Mouse (Mus musculus) heart, embryonic 16.5 days (tissue): ENCODE measurements at regions not wholly inside any gene's neighbourhood (a gene's known extent, or its start where the extent isn't known, plus 50 kb on each side); places are given as distances from the start of the nearest gene placed in this dataset.

Experiments
- ATAC-seq: fragments of 200-750 bp; cut with Nextera tagmentation; replicated peaks from 2 replicates; pipeline ENCODE4 v1.8.0; 2017; ENCODE audit warnings: moderate number of reproducible peaks; ENCODE audit not compliant: insufficient read depth, low FRiP score; ENCODE audit errors: extremely low read depth
- H3K27ac ChIP-seq: fragments of 300-500 bp; sonication (generic); 2 replicates; pipeline ENCODE4 v1.5.1; 2014; ENCODE audit warnings: mild to moderate bottlenecking, low read length, control low read depth, moderate library complexity
- H3K27me3 ChIP-seq: fragments of 300-500 bp; sonication (generic); 2 replicates; pipeline ENCODE4 v1.6.1; 2014; ENCODE audit warnings: low read length, mixed read lengths; ENCODE audit not compliant: control insufficient read depth, insufficient read depth
- H3K36me3 ChIP-seq: fragments of 300-500 bp; sonication (generic); 2 replicates; pipeline ENCODE4 v1.6.1; 2014; ENCODE audit not compliant: control insufficient read depth, insufficient read depth
- H3K4me1 ChIP-seq: fragments of 300-500 bp; sonication (generic); 2 replicates; pipeline ENCODE4 v1.6.1; 2014; ENCODE audit warnings: low read length, mixed read lengths; ENCODE audit not compliant: control insufficient read depth, insufficient read depth
- H3K4me2 ChIP-seq: fragments of 300-500 bp; sonication (generic); 2 replicates; pipeline ENCODE4 v1.6.1; 2014; ENCODE audit warnings: low read depth, mild to moderate bottlenecking, control low read depth, low read length
- H3K4me3 ChIP-seq: fragments of 300-500 bp; sonication (generic); 2 replicates; pipeline ENCODE4 v1.5.1; 2014; ENCODE audit warnings: mild to moderate bottlenecking, control low read depth, low read length
- H3K9ac ChIP-seq: fragments of 300-500 bp; sonication (generic); 2 replicates; pipeline ENCODE4 v1.6.1; 2014; ENCODE audit warnings: low read length, control low read depth
- H3K9me3 ChIP-seq: fragments of 300-500 bp; sonication (generic); replicated peaks from 2 replicates; pipeline ENCODE4 v1.6.1; 2016; ENCODE audit warnings: low read length; ENCODE audit not compliant: control insufficient read depth
- WGBS: fragments of 180-500 bp; shearing (Covaris S2); extraction: QIAGEN DNeasy Blood & Tissue Kit; methylation state at CpG from one replicate; pipeline ENCODE4 v1.1.7; 2014; 5-methylcytosine and 5-hydroxymethylcytosine counted together

GRCm38 (mm10) chr3:121025546-121026157 lies 145.8 kb downstream of the Rwdd3 start:
- H3K27me3 ChIP-seq: no peaks in the 10 kb centered on the region
- H3K4me2 ChIP-seq: no peak overlapping the region
- ATAC-seq: no peak
- 57% methylated on average over 9 of the region's 9 CpGs for WGBS
- no peak overlapping the region for H3K9ac ChIP-seq
- H3K4me3 ChIP-seq: no peak overlapping the region
- H3K27ac ChIP-seq: no peak overlapping the region
- no peaks in the 10 kb centered on the region for H3K9me3 ChIP-seq
- no peaks in the 10 kb centered on the region for H3K4me1 ChIP-seq
- no peaks in the 10 kb centered on the region for H3K36me3 ChIP-seq

DNA sequence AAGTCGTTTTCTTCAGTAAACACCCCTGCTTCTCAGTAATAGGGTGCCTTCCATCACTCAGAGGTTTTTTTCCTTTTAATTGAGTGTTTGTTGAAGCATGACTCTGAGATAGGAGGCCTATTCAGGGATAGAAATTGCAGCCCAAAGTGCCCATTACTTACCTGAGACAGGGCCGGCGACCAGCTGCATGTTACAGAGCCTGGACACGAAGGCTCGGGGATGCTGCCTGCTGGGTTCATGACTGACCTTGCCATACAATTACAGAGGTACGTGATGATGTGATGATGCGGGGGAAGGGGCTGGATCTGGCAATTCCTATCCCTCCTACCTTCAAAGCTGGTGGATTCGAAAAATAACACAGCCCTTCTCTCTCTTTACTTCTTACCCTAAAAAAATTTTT lies 146.7 kb downstream of the Rwdd3 start:
- Histone ChIP-seq H3K9ac (no peak overlapping the region), H3K4me1 (no peaks in the 10 kb centered on the region), H3K9me3 (no peaks in the 10 kb centered on the region), H3K4me3 (no peak overlapping the region), H3K27me3 (no peaks in the 10 kb centered on the region), H3K27ac (no peak overlapping the region), H3K4me2 (no peak overlapping the region), H3K36me3 (no peaks in the 10 kb centered on the region)
- ATAC-seq: no peak
- WGBS: 60% methylated on average over 8 of the region's 8 CpGs

- Histone ChIP-seq H3K9ac (no peak overlapping the region), H3K4me1 (no peaks in the 10 kb centered on the region), H3K27me3 (no peaks in the 10 kb centered on the region), H3K4me3 (no peak overlapping the region), H3K9me3 (no peaks in the 10 kb centered on the region), H3K27ac (no peak overlapping the region), H3K4me2 (no peak overlapping the region), H3K36me3 (no peaks in the 10 kb centered on the region)
- 68% methylated on average over 4 of the region's 4 CpGs for WGBS
- no peak for ATAC-seq
Measured at GRCm38 (mm10) chr3:121021126-121021848, 150.2 kb downstream of the Rwdd3 start.

GRCm38 (mm10) chr3:121009223-121009622 lies 162.3 kb downstream of the Rwdd3 start:
- Histone ChIP-seq H3K4me1 (no peaks in the 10 kb centered on the region), H3K36me3 (no peaks in the 10 kb centered on the region), H3K9me3 (no peaks in the 10 kb centered on the region), H3K9ac (no peak overlapping the region), H3K4me3 (no peak overlapping the region), H3K4me2 (no peak overlapping the region), H3K27ac (no peak overlapping the region), H3K27me3 (no peaks in the 10 kb centered on the region)
- 74% methylated on average over 6 of the region's 6 CpGs for WGBS
- no peak for ATAC-seq

DNA sequence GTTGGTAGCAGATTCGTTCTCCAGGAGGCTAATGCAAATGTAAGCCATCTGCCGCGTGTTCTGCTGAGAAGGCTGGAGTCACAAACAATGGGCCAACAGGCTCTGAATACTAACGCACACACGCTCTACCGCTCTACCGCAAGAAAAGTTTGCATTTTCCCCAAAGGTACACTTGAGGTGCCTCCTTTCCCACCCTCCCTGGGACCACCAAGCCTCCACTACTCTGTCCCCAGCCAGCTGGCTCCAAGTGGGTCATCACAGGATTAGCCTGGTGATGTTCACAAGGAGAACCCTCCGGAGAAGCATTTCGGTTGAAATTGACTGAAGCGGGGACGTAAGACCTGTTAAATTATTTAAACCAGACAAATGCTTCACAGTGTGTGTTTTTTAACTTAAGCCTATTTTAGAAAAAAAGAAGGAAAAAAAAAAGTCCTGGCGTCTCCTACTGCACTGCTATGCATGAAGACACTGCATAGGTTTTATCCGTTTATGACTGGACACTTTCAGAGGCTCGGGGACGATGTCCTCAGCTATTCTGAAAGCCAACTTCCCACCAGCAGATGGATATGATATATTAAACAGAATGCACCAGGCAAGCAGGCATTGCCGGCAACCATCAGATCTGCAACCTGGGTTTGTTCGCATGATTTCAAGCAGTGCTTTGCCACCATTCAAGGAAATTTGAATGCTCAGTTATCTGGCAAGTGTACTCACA lies 187.8 kb downstream of the Rwdd3 start:
- WGBS: 61% methylated on average over 17 of the region's 17 CpGs
- Histone ChIP-seq H3K4me2 (no peak overlapping the region), H3K4me3 (no peak overlapping the region), H3K9ac (no peak overlapping the region), H3K4me1 (no peaks in the 10 kb centered on the region), H3K9me3 (no peaks in the 10 kb centered on the region), H3K27me3 (no peaks in the 10 kb centered on the region), H3K36me3 (no peaks in the 10 kb centered on the region), H3K27ac (no peak overlapping the region)
- no peak for ATAC-seq

DNA sequence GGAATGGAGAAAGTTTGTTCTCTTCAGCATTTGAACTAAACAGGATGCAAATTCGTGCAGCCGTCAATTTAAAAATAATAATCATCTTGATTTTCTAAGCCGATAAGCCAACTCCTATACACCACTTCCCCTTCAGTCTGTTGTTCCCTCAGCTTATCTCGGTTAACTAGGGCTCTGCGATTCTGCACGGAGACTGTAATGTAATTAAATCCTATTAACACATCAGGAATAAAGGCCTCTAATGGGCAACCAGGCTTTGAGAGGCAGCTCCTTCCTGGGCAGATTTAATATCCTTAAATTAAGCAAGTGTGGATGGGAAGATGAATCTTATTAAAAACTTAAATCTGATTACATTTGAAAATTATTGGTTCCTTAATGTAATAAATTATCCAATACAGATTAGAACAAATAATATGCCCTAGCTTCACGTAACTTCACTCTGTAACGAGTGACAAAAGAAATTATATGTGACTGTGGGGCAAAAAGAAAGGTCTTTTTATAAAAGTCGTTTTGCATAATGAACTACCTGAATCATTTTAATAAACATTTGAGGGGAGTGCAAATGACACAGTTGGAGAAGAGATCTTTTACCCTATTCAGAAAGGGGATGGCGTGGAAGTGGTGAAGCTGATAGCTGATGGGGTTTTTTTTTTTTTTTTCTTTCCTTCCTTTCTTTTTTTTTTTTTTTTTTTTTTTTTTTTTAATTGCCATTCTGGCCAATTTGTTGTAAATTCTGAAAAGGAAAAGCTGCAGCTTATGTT lies 188.5 kb downstream of the Rwdd3 start:
- Histone ChIP-seq H3K4me3 (no peak overlapping the region), H3K27me3 (no peaks in the 10 kb centered on the region), H3K9me3 (no peaks in the 10 kb centered on the region), H3K4me2 (no peak overlapping the region), H3K27ac (no peak overlapping the region), H3K36me3 (no peaks in the 10 kb centered on the region), H3K9ac (no peak overlapping the region), H3K4me1 (no peaks in the 10 kb centered on the region)
- no peak for ATAC-seq
- 41% methylated on average over 10 of the region's 10 CpGs for WGBS

- Histone ChIP-seq H3K27me3 (no peaks in the 10 kb centered on the region), H3K36me3 (no peaks in the 10 kb centered on the region), H3K27ac (no peak overlapping the region), H3K9ac (no peak overlapping the region), H3K9me3 (no peaks in the 10 kb centered on the region), H3K4me1 (no peaks in the 10 kb centered on the region), H3K4me2 (no peak overlapping the region), H3K4me3 (no peak overlapping the region)
- 39% methylated on average over 4 of the region's 4 CpGs for WGBS
- ATAC-seq: no peak
Measured at GRCm38 (mm10) chr3:120982218-120982617, 189.3 kb downstream of the Rwdd3 start.

- H3K9me3 ChIP-seq: no peaks in the 10 kb centered on the region
- H3K36me3 ChIP-seq: no peaks in the 10 kb centered on the region
- no peak overlapping the region for H3K9ac ChIP-seq
- H3K4me1 ChIP-seq: no peaks in the 10 kb centered on the region
- WGBS: 77% methylated on average over 14 of the region's 14 CpGs
- no peak overlapping the region for H3K27ac ChIP-seq
- no peak overlapping the region for H3K4me2 ChIP-seq
- H3K27me3 ChIP-seq: no peaks in the 10 kb centered on the region
- no peak overlapping the region for H3K4me3 ChIP-seq
- no peak for ATAC-seq
Measured at GRCm38 (mm10) chr3:120970746-120971466, 200.6 kb downstream of the Rwdd3 start.
